Comparison of ENCODE assay signal across 10 mouse cellular contexts in the genomic region with DNA sequence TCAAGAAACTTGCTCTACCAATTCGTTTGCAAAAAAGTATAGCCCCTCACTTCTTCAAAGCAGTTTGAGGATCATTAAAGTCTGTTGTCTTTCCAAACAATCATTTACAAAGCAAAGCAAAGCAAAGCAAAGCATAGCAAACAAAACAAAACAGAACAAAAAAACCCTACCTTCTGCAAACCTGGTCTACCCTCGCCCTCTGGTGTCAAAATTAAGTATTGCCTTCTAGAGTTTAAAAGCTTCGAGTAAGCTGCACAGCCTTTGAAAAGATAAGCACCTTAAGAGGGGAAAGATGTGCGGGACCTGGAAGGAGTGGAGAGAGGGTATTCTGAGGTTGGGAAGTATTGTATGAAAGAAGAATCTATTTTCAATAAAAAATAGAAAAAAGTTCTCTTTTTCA. TPM values are rescaled to one million over a fixed set of nuclear protein-coding genes. Genes with fewer than 3 reads are reported as not detected.
DNase-seq lines count a peak whose midpoint lies in the region; ATAC-seq and TF ChIP-seq lines count a peak whose summit lies in the region.
"Had no signal": no experiment of that assay in that cellular context is flagged by ENCODE, and none has a peak within 500 bp of the region (broad histone marks: within the 10 kb centered on the region; RNA-seq: fewer than 3 reads in every experiment).

No protein-coding gene starts in this region.

- H3K9me3 ChIP-seq in forebrain, postnatal 0 days (ENCODE audit: low read length), result no peaks in the 10 kb centered on the region
- no peaks in the 10 kb centered on the region for H3K9me3 ChIP-seq in forebrain, embryonic 16.5 days (ENCODE audit: control insufficient read depth, low read length)
- no peaks in the 10 kb centered on the region for H3K9me3 ChIP-seq in liver, embryonic 14.5 days (ENCODE audit: control insufficient read depth, low read length)
- no peaks in the 10 kb centered on the region for H3K9me3 ChIP-seq in liver, embryonic 12.5 days (replicated peaks)
- H3K9me3 ChIP-seq: megakaryocyte, embryonic 14.5 days had no signal

- TF ChIP-seq CTCF in forebrain, postnatal 0 days (IDR thresholded peaks at IDR 0.05; ENCODE audit: low read depth), result peak; percentile 68
- TF ChIP-seq CTCF in liver, embryonic 14.5 days (IDR thresholded peaks at IDR 0.05; ENCODE audit: low read depth), result peak; percentile 46; the same call in 1 of the 2 replicates

- H3K27ac ChIP-seq in forebrain, postnatal 0 days (ENCODE audit: low read depth, low read length), result no peak overlapping the region
- H3K27ac ChIP-seq in forebrain, embryonic 16.5 days (ENCODE audit: low read length), result no peak overlapping the region
- H3K27ac ChIP-seq in liver, embryonic 14.5 days, result no peak overlapping the region
- no peak overlapping the region for H3K27ac ChIP-seq in liver, embryonic 12.5 days

- H3K27me3 ChIP-seq in forebrain, postnatal 0 days (ENCODE audit: insufficient read depth, low read length), result no peaks in the 10 kb centered on the region
- no peaks in the 10 kb centered on the region for H3K27me3 ChIP-seq in forebrain, embryonic 16.5 days (replicated peaks; ENCODE audit: control insufficient read depth, insufficient read depth, low read length)
- no peaks in the 10 kb centered on the region for H3K27me3 ChIP-seq in liver, embryonic 14.5 days (ENCODE audit: control insufficient read depth, insufficient read depth, low read length)
- no peaks in the 10 kb centered on the region; the same call in 1 of the 2 replicates for H3K27me3 ChIP-seq in liver, embryonic 12.5 days (replicated peaks)

- ATAC-seq in forebrain, postnatal 0 days, result no peak
- no peak for ATAC-seq in forebrain, embryonic 16.5 days
- ATAC-seq in liver, embryonic 14.5 days (ENCODE audit: insufficient read depth), result no peak
- no peak for ATAC-seq in liver, embryonic 12.5 days
- peak; percentile 78 for ATAC-seq in megakaryocyte progenitor cell, adult 5-6 weeks (replicated peaks; ENCODE audit: poor library complexity)
- ATAC-seq: inflammation-experienced regulatory T-cells, adult 6 months had no signal

- no peak overlapping the region for H3K4me2 ChIP-seq in forebrain, postnatal 0 days (ENCODE audit: low read depth)
- H3K4me2 ChIP-seq in forebrain, embryonic 16.5 days (ENCODE audit: low read length), result no peak overlapping the region
- no peak overlapping the region for H3K4me2 ChIP-seq in liver, embryonic 14.5 days (ENCODE audit: low read depth)
- H3K4me2 ChIP-seq in liver, embryonic 12.5 days, result no peak overlapping the region

- H3K36me3 ChIP-seq in forebrain, postnatal 0 days (ENCODE audit: insufficient read depth), result no peaks in the 10 kb centered on the region
- no peaks in the 10 kb centered on the region for H3K36me3 ChIP-seq in forebrain, embryonic 16.5 days (ENCODE audit: control insufficient read depth, insufficient read depth)
- no peaks in the 10 kb centered on the region for H3K36me3 ChIP-seq in liver, embryonic 14.5 days (replicated peaks; ENCODE audit: control insufficient read depth, insufficient read depth, low read depth)
- H3K36me3 ChIP-seq in liver, embryonic 12.5 days, result no peaks in the 10 kb centered on the region

- no peak for TF ChIP-seq EP300 in liver, embryonic 14.5 days (IDR thresholded peaks at IDR 0.05; ENCODE audit: low read depth)

- no peaks in the 10 kb centered on the region for H3K4me1 ChIP-seq in forebrain, postnatal 0 days (ENCODE audit: insufficient read depth)
- H3K4me1 ChIP-seq in forebrain, embryonic 16.5 days (replicated peaks; ENCODE audit: control insufficient read depth, insufficient read depth, low read length), result no peaks in the 10 kb centered on the region
- no peaks in the 10 kb centered on the region for H3K4me1 ChIP-seq in liver, embryonic 14.5 days (replicated peaks; ENCODE audit: control insufficient read depth in 2 of 2, insufficient read depth in 2 of 2, low read length in 1 of 2)
- H3K4me1 ChIP-seq in liver, embryonic 12.5 days, result no peaks in the 10 kb centered on the region
- H3K4me1 ChIP-seq: megakaryocyte, embryonic 14.5 days had no signal

- no peak overlapping the region for H3K9ac ChIP-seq in forebrain, postnatal 0 days
- H3K9ac ChIP-seq in forebrain, embryonic 16.5 days (replicated peaks; ENCODE audit: low read depth, low read length), result no peak overlapping the region
- H3K9ac ChIP-seq in liver, embryonic 14.5 days (replicated peaks), result no peak overlapping the region
- no peak overlapping the region for H3K9ac ChIP-seq in liver, embryonic 12.5 days

- no peak overlapping the region for H3K4me3 ChIP-seq in forebrain, postnatal 0 days (ENCODE audit: low read depth, low read length)
- H3K4me3 ChIP-seq in forebrain, embryonic 16.5 days (replicated peaks; ENCODE audit: low read length), result no peak overlapping the region
- no peak overlapping the region for H3K4me3 ChIP-seq in liver, embryonic 14.5 days (ENCODE audit: insufficient read depth in 1 of 2, low read depth in 2 of 2, low read length in 2 of 2)
- no peak overlapping the region for H3K4me3 ChIP-seq in liver, embryonic 12.5 days
- H3K4me3 ChIP-seq: megakaryocyte, embryonic 14.5 days had no signal

- WGBS in forebrain, postnatal 0 days, result 20% methylated on average over 4 of the region's 4 CpGs
- 14% methylated on average over 4 of the region's 4 CpGs for WGBS in forebrain, embryonic 16.5 days
- 15% methylated on average over 4 of the region's 4 CpGs for WGBS in liver, embryonic 14.5 days (ENCODE audit: insufficient replicate concordance)
- whole genome bisulfite sequencing in liver, embryonic 12.5 days (ENCODE audit: insufficient replicate concordance), result 9% methylated on average over 4 of the region's 4 CpGs

- DNase-seq in forebrain, postnatal 0 days, result peak; percentile 55
- peak in 2 of 3 experiments; percentile 18 to 19 for DNase-seq in liver, embryonic 14.5 days (ENCODE audit: low read depth in 3 of 3, low spot score in 3 of 3)
- peak; percentile 81 for DNase-seq in NIH3T3 (ENCODE audit: low read depth)
- DNase-seq in right cerebral cortex, postnatal 36 days (ENCODE audit: low spot score in 2 of 2), result no peak
- no peak for DNase-seq in adrenal gland, postnatal 25 days

RNA-seq across cellular contexts. Expression of a gene that starts 14.4 kb away (rescaled TPM):
- total RNA-seq in forebrain, postnatal 0 days (2014; rRNA removed), result 3.7 and 4.6 TPM in 2 replicates
- 2.4 and 2.6 TPM in 2 replicates for polyA plus RNA-seq in forebrain, postnatal 0 days (2015; fragmentation: Nextera tagmentation; extraction: Ambion mirVana)
- polyA plus RNA-seq in forebrain, embryonic 16.5 days (2015; fragmentation: Nextera tagmentation; extraction: Ambion mirVana), result 4.3 and 5.6 TPM in 2 replicates
- polyA plus RNA-seq in liver, embryonic 14.5 days (2012; rRNA removed), result 0.17 and 0.23 TPM in 2 replicates
- polyA plus RNA-seq in liver, embryonic 14.5 days (2014; fragmentation: Nextera tagmentation; extraction: Ambion mirVana), result 0.76 and 0.94 TPM in 2 replicates
- 1.5 and 2.1 TPM in 2 replicates for polyA plus RNA-seq in liver, embryonic 12.5 days (2016; fragmentation: Nextera tagmentation; extraction: Ambion mirVana)
- total RNA-seq in megakaryocyte progenitor cell, adult 5-6 weeks (2015), result 0.10 and 0.27 TPM in 2 replicates
- total RNA-seq in megakaryocyte progenitor cell, adult 5-6 weeks (2017), result 0.37 TPM in 1 of 2 replicates, not detected in the other
- total RNA-seq in adrenal gland, postnatal 25 days (2021), result 2.4 and 2.6 TPM in 2 replicates

Comparison
In these comparisons a context has a peak if more than half of its experiments do, and no peak if none do; other contexts are left out.
1. DNase-seq: peak in forebrain, postnatal 0 days (single experiment), liver, embryonic 14.5 days (2 of 3) and NIH3T3 (single experiment); none in right cerebral cortex, postnatal 36 days (0 of 2) and adrenal gland, postnatal 25 days (single experiment).